Mouse (Mus musculus) c-Kit-positive CD71-positive TER-119-negative erythroid progenitor cells, embryonic 14.5 days (primary cell): ENCODE data around the gene Ppif.
A peak's percentile ranks its signal among the peaks of the same experiment; 100 is the strongest.

Source experiments
- DNase-seq: peaks from one replicate; pipeline ENCODE4 v3.0.0-alpha.2; 2013; ENCODE audit warnings: low read depth

Gene Ppif

DNA sequence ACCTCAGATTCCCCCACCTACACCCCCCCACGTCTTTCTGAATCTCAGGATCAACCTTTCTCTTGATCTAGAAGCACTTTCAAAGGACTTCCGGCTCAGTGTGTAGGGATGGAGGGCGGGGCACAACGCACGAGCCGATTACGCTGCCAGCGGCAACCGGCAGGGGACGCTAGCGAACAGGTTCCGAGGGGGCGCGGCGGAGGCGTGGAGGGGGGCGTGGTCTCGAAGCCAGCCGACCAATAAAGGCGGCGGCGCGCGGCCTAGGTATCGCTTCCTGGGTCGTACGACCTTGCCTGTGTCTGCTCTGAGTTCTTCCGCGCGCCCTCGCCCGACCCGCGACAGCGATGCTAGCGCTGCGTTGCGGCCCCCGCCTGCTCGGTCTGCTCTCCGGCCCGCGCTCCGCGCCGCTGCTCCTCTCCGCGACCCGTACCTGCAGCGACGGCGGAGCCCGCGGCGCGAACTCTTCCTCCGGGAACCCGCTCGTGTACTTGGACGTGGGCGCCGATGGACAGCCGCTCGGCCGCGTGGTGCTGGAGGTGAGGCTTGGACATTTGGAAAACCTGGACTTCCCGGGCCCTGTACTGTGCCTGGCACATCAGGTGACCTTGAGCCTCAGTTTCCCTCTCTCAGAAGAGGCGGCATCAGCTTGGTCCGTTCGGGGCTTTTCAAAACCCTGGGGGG lies at the start of gene Ppif:
Gene Ppif, plus strand, starts transcription at position 267 of the 681 bp plus-strand sequence.
- peak; percentile 88 for DNase-seq

DNA sequence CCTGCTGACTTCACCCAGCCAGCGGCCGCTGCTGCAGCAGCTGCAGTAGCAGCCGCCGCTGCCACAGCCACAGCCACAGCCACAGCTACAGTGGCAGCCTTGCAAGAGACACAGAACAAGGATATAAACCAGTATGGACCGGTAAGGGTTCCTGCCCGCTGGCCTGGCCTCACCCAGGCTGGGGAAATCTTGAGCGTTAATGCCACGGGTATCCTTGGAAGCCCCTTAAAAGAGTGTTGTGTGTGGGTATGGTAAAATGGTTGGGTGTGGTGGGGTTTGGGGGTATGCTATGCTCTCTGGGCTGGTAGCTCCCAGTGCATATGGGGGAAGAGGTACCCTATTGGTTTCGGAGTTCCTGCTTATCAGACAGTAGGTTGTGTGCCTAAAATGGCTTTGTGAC lies 48.2 kb upstream of the Ppif start:
- DNase-seq, result no peak

DNA sequence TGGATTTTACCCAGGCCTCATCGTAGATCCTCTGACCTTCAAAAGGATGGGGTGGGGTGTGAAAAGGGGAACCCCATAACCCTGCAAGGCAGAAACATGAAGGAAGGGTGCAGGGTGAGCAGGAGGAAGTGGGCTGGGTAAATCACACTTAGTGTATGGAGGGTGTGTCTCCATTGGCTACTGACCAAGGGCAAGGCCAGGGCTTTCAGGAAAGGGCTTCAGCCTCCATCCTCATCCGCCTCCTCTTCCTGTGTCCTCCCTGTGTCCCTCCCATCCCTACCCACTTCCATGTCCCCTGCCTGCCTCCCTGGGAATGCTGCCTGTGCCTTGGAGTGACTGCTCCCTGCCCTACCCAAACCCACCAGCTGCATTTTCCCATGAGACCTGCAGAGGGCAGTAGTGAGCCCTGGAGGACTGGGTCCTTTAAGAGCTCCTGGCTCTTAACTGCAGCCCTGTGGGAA lies 47.8 kb upstream of the Ppif start:
- DNase-seq, result peak; percentile 47

GRCm38 (mm10) chr14:25651131-25651530 lies 42.8 kb upstream of the Ppif start:
- no peak for DNase-seq

DNA sequence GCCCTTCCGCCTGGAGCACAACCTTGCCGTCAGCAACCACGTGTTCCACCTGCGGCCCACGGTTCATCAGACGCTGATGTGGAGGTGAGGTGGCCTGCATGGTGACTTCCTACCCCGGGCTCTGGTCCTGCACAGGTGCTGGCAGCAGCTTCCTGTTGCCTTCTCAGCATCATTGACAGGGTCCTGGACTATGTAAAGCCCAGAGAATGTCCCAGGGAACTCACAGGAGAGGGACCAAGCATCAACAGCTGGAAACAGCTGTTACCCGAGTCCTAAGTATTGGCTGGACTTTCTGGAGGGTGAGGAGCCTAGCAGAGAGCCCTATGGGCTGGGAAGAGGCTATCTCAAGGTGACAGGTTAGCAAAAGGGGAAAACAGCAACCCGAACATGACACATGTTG lies 42.0 kb upstream of the Ppif start:
- DNase-seq, result no peak

- DNase-seq, result no peak
Measured at GRCm38 (mm10) chr14:25654401-25655197, 39.4 kb upstream of the Ppif start.

DNA sequence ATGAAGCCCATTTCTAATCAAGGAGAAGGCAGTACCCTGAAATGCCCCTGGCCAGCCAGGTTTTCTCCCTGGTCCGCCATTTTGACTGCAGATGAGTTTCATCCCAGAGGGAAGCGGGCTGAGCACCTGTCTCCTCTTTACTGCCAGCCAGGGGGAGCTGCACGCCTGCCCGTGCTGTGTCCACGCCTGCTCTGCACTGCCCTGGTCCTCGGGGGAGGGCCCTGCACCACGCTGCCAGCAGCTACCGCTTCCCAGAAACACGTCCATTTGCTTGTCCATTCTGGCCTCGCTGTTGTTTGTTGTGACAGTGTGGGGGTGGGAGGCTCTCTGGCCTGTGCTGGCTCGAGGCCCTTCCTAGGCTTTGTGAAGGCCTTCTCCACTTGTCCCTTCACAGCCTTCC lies 33.3 kb upstream of the Ppif start:
- DNase-seq, result no peak

DNA sequence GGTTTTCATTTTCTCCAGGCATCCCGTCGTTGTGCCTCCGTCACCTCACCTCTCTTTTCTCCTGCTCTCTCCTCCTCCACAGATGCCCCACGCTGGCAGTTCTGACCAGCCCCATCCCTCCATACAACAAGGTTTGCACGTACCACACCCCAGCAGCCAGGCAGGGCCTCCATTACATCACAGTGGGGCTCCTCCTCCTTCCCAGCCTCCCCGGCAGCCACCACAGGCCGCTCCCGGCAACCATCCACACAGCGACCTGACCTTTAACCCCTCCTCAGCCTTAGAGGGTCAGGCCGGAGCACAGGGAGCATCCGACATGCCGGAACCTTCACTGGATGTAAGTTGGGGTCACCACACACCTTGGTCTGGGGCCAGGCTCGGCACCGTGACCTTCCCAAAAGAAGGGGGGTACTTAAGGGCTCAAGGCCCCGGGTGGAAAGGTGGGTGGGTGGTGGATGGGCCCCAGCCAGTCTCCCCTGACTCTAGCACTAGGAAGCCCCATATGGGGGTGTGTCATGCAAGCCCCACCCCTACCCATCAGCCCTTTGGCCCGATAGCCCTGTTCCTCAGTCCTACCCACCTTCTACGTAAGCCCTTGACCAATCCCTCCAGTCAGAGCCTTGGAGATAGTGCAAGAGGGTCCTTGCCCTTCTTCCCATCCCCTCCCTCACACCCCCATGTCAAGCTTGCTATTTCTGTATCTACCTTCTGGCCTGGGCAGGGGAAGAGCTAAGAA lies 32.6 kb upstream of the Ppif start:
- DNase-seq, result no peak

DNA sequence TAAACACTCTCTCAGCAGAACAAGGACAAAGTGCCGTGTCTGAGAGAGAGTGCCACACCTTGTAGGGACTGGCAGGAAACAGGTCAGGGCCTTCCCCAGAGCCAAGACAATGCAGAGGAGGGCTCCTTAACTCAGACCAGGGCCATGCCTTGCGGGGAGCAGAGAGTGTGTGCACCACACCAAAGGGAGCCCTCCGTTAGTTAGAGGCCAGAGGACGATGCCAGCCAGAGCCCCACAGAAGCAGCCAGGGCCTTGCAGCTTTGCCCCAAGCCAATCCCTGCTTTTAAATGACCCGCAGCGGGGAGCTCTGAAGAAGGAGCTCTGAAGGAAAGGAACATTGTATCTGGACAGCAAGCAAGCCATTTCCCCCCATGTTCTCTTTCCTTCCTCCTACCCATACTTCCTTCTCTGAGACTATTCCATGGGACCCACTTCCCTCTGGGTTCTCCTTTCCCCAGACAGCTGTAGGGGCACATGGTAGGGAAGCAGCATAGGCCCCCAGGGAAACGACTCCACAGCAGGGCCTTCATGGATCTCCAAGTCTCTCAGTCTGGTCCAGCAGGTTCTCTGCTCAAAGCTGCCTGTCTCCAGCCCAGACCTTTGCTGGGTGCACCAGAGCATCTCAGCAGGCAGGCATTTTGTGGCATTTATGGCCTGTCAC lies 30.2 kb upstream of the Ppif start:
- no peak for DNase-seq

DNA sequence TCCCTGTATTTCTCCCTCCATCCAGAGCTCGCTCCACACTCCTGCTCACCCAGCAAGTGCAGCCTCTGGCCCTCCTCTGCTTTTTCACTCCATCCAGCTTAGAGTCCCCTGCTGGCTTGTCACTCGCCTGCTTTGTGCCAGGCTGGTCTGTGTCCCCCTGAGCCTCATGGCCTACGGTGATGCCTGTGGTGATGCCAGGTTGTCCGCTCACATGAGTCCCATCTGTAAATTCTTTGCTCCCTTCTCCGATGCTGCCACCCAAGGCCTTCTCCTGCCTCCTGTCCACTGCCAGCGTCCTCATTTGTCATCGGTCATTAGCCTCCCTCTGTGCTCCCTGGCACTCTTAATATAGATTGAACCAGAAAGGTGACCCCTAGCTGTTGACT lies 29.7 kb upstream of the Ppif start:
- no peak for DNase-seq

GRCm38 (mm10) chr14:25665314-25665970 lies 28.5 kb upstream of the Ppif start:
- no peak for DNase-seq

DNA sequence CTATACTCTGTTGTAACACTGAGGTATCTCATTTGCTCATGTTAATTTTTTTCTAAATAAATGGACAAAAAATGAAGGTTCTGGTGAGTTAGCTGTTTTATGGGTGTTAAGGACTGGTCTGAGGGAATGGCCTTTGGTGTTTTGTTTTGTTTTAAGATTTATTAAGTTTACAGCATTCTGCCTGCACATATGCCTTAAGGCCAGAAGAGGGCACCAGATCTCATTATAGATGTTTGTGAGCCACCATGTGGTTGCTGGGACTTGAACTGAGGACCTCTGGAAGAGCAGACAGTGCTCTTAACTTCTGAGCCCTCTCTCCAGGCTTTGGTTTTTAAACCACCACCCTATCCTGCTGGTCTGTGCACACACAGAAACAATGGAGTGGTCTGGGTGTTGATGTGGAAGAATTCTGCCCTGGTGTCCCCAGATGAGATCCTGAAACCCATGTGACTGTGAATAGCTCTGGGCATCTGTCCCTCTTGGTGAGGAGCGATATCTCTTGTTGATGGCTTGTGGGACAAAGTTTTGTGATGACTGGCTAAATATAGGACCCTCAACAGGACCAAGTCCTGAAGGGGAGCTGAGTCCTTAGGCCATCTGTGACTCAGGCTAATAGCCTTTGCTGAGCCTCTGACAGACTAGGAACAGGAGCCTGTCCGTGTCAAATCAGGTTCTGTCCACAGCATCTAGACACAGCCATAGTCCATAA lies 27.1 kb upstream of the Ppif start:
- DNase-seq, result no peak

- peak; percentile 32 for DNase-seq
Measured at GRCm38 (mm10) chr14:25667587-25667986, 26.4 kb upstream of the Ppif start.

DNA sequence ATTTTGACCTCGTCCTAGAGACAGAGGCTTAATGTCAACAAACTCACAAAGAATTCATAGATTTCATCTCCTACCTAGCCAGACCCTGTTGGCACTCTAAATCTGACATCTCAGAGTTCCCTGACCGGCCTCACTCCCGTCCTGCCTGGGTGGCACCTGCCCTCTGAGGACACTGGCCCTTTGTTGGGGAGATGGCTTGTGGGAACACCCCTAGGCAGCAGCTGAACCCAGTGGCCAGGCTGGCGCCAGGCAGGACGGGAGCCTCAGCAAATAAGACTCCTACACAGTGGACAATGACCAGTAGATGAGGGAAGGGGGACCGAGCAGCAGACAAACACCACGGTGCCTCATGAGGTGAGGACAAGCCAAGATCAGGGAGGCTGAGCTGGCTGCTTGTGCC lies 14.3 kb upstream of the Ppif start:
- DNase-seq, result no peak

DNA sequence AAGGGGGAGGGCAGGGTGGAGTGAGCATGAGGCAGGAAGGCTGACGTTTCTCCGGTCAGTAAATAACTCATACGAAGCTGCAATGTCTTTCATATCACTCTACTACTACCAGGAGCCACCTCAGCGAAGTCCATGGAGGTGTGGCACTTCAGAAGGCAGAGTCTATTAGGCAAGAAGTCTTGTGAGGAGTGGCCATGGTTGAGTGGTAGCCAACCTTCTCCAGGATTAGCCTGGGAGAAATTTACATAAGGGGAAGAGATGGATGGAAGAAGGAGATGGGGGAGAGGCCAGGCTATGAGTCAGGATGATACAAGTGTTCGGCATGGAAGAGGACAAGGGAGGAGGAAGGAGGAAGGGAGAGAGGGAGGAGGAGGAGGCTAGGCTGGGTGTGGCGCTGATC lies 11.9 kb upstream of the Ppif start:
- DNase-seq, result no peak

DNA sequence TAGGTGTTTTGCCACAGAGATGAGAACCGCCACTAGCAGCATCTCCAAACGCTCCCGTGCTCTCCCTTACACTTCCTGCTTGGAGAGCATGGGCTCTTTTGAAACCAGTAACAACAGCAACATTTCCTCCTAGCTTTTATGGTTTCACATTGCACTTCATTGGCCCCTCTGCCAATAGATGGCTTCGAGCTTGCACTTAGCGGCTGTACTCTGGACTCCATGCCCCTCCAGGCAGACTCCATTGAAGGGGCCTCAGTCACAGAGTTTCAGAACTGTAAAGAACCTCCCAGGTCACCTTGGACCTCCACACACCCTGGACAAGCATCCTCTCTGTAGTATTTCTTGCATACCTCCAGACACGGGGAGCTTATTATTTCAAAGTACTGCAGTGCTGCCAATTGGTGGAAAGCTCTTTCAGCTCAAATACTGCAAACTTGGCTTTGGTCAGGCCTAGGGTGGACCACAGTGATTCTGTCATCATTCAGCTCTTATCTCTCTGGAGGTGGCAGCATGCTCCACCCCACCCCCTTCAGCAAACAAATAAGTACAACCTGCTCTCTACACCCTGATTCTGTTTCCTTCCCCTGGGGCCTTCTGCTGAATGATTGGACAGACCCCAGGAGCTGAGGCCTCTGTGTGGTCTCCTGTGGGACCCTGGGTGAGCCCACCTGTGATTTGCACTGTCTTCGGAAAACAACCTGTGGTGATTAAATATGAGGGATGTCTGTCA lies 7.6 kb upstream of the Ppif start:
- DNase-seq, result no peak

- no peak for DNase-seq
Measured at GRCm38 (mm10) chr14:25686983-25687901, 6.7 kb upstream of the Ppif start.

- DNase-seq, result no peak
Measured at GRCm38 (mm10) chr14:25693271-25693887, 575 bp upstream of the Ppif start.

DNA sequence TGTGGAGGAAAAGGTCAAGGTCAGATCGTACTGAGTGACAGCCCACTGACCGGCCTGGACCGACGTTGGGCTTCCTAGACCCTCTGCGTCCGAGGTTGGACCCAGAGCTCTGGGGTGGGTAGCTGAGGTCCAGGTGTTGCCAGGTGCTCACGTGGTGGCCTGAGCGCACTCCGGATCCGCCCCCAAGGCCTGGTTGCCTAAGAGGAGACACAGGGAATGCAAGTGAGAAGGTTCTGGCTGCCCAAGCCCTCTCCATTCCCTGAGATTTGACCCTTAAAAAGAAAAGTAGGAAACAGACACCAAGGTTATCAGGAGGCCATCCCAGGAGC lies 579 bp downstream of the Ppif start:
- peak; percentile 3 for DNase-seq
